Mouse (Mus musculus) mouse embryonic stem cell (cell line): Measurements from ENCODE around the gene Panx1.

ENCODE experiments used
- in situ Hi-C, 2 experiments: fragments of 300-500 bp; cut with MboI; formaldehyde crosslinking; loops; 1 replicate in 1 of 2; 3 replicates in 1 of 2; pipeline ENCODE4 v1.14.3; 2019 to 2020; ENCODE audit warnings: low sequenced_read_pairs in 2 of 2, low pct_unique_long_range_greater_than_20kb in 1 of 2, mixed read lengths in 1 of 2; ENCODE audit not compliant: unreplicated experiment in 1 of 2

The Panx1 gene

DNA sequence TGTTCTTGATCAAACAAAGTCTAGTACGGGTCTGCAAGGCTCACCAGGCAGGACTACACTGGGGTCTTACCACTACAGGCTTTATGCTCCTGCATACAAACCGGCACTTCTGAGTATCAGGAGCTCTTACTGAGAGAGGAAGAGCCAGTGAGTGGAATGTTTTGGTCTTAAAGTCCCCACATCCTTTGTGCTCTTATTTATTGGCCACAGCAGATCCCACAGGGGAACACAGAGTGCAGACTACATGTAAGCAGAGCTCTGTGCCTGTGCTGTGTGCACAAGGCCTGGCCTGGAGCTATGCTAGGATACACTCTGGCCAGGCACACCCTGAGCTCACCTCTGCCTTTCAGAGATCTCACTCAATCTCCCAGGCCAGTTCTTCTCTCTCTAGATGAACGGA lies 62.1 kb downstream of the Panx1 start:
- in situ Hi-C loops: no loop called here

- in situ Hi-C loops: no loop called here
These were observed 62.6 kb downstream of the Panx1 start for GRCm38 (mm10) chr9:14982683-14983082.

DNA sequence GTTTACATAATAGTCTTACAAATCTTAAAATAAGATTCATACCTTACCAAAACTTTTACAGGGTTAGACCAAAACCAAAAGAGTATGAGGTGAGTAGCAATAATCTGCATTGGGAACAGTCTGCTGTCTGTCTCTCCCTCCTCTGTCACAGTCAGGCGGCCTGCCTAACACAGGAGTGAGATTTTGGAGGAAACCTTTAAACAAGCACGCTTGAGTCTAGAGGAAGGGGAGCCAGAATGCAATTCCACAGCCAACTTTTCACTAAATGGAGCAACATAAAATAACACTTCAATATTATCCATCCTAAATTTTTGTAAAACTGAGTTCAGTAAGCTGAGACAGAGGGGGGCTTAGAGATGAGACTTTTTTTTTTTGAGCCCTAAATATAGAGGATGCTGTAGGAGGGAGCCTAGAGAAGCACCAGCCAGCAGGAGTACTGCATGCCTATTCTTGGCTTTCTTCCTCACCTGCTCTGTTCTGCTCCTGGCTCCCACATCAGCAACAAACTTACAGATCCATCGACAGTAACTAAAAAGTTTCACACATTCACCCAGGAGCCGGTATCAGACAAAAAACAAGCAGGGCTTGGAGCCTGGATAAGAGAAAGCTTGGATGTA lies 63.6 kb downstream of the Panx1 start:
- in situ Hi-C loops: no loop called here

GRCm38 (mm10) chr9:14974251-14975232 lies 70.7 kb downstream of the Panx1 start:
- in situ Hi-C loops: no loop called here

DNA sequence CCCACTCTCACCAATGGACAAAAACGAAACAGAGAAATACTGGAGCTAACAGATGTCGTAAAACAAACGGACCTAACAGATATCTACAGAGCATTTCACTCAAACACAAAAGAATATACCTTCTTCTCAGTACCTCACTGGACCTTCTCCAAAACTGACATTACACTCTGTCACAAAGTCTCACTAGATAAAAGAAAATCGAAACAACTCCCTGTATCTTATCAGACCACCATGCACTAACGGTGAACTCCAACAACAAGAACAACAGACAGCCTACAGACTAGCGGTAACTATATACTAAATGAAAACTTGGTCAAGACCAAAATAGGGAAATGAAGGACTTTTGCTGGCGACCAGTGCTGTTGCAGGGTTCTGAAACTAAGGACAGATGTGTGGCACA lies 71.5 kb downstream of the Panx1 start:
- in situ Hi-C loops: no loop called here

- in situ Hi-C loops: no loop called here
These were observed 74.3 kb downstream of the Panx1 start for GRCm38 (mm10) chr9:14970805-14971525.

DNA sequence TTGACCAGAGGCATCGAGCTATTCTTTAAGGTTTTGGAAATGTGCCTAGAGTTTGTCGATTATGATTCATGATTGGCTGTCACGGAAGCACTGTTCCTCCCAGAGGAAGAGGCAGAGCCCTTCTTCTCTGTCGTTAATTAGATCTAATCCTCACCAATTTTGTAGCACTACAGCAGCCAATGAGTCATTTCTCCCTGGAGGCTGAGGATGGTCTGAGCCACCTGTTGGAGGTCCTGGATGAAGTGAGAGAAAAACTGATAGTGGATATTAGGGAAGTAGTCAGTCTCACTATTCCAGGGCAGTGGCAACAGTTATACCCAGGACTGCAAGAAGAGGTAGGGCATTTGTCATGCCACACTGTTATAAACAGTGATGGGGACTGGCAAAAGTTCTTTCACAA lies 75.1 kb downstream of the Panx1 start:
- in situ Hi-C loops: no loop called here

DNA sequence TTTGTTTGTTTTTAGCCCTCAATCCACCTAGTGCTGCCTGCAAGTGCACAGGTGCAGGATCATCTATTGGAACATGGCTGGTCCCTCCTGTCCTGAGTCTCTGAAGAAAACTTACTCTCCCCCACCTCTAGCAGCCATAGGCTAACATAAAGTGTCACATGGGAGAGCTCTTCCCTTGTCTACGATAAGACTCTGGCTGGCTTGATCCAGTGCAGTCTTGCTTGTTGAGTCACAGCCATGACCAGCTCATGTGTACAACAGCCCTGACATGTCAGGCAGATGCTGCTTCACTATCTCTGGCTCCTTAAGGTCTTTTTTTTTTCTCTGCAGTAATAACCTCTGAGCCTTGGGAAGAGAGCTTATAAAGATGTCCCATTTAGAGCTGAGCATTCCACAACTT lies 77.7 kb downstream of the Panx1 start:
- in situ Hi-C loops: no loop called here

DNA sequence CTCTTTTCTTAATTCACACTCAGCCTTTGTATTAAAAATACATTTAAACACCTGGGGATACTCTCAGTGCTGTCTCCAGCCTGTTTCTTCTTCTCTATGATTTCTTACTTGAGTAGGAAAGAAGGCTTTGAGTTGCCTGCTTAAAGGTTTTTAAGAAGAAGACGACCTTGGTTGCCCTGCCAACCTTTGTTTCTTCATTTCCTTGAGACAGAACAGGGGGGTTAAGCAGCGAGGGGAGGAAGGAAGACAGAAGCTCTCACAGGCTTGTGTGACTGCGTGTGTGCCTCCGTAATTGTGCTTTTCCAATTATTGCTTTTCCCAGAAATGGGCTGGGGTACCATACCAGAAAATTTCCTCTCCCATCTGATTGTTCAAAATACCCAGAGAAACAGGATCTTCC lies 78.5 kb downstream of the Panx1 start:
- in situ Hi-C loops: no loop called here

DNA sequence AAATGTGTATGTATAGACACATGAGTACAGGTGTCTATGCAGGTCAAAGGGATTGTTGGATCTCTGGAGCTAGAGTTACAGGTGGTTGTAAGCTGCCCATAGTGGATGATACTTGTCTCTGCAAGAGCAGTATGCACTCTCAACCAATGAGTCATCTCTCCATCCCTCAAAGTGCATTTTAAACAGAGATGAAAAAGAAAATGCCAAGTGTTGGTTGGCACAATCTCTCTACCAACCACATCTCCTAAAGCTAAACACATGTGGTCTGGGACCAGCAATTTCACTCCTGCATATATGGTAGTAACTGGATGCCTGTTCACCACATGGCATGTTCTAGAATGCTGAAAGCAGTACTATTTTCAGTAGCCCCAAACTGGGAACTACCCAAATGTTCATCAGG lies 79.9 kb downstream of the Panx1 start:
- in situ Hi-C loops: no loop called here

DNA sequence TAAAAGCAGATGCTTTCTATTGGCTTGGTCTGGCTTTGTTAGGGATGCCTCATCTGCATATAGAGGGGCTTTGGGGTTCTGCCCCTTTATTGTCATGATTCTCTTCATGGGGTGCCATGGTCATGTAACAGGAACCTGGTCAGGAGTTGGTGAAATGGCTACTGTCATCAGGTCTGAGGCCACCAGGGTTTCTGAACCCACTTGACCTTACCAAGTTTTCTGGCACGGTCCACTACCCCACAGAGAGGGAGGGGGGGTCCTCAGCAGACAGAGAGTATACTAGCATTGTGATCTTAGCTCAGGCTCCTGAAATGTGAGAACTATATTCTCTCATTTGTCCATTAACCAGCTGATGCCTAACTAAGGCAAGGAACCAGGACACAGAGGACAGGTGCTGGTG lies 82.5 kb downstream of the Panx1 start:
- in situ Hi-C loops: no loop called here

GRCm38 (mm10) chr9:14954659-14955058 lies 90.6 kb downstream of the Panx1 start:
- in situ Hi-C loops: no loop called here
